Mouse (Mus musculus) G1E (cell line): ENCODE measurements around the gene Icosl. TPM values are rescaled to one million over a fixed set of nuclear protein-coding genes. Genes with fewer than 3 reads are reported as not detected.
"Not testable (repeated sequence)": the region's sequence is repeated elsewhere in the genome, so short reads cannot be mapped to it uniquely, and the experiment has no call there.

Experiments used
- ATAC-seq: 2 replicates; pipeline ENCODE4 v1.8.0; 2016; ENCODE audit warnings: mild to moderate bottlenecking; ENCODE audit not compliant: insufficient number of reproducible peaks, poor library complexity, low FRiP score, severe bottlenecking; ENCODE audit errors: extremely low read depth
- DNase-seq: peaks from one replicate; pipeline ENCODE4 v3.0.0; 2012; ENCODE audit warnings: low spot score
- H3K27me3 ChIP-seq: 2 replicates; pipeline ENCODE4 v1.6.1; 2012; ENCODE audit warnings: mild to moderate bottlenecking, low read length, inconsistent platforms; ENCODE audit not compliant: insufficient read depth
- H3K36me3 ChIP-seq: replicated peaks from 2 replicates; pipeline ENCODE3; 2012; ENCODE audit warnings: mild to moderate bottlenecking, inconsistent platforms
- H3K4me1 ChIP-seq: 2 replicates; pipeline ENCODE4 v1.6.1; 2012; ENCODE audit warnings: low read depth, low read length, inconsistent platforms, mixed read lengths; ENCODE audit not compliant: insufficient read depth
- H3K4me3 ChIP-seq: 2 replicates; pipeline ENCODE4 v1.5.1; 2012; ENCODE audit warnings: low read depth, mild to moderate bottlenecking, inconsistent platforms, low read length, moderate library complexity, mixed read lengths
- H3K9me3 ChIP-seq: replicated peaks from 2 replicates; pipeline ENCODE4 v1.6.1; 2012; ENCODE audit warnings: inconsistent platforms
- CTCF ChIP-seq: IDR thresholded peaks from 2 replicates; pipeline ENCODE4 v1.5.1; 2012; ENCODE audit warnings: low read depth, low read length, inconsistent platforms, mixed read lengths
- GATA1 ChIP-seq: IDR thresholded peaks from 2 replicates; pipeline ENCODE4 v1.6.1; 2012; ENCODE audit warnings: borderline replicate concordance, low read length, inconsistent platforms, mixed read lengths
- GATA2 ChIP-seq: IDR thresholded peaks from 2 replicates; pipeline ENCODE4 v1.6.1; 2012; ENCODE audit warnings: low read depth, low read length, inconsistent platforms, borderline replicate concordance
- POLR2AphosphoS5 ChIP-seq: IDR thresholded peaks from 2 replicates; pipeline ENCODE4 v1.6.1; 2012; ENCODE audit warnings: low read depth, low read length, inconsistent platforms; ENCODE audit not compliant: insufficient replicate concordance
- TAL1 ChIP-seq: conservative IDR thresholded peaks from 2 replicates; pipeline ENCODE4 v1.6.1; 2012; ENCODE audit warnings: low read depth, low read length, inconsistent platforms, mixed read lengths
- polyA plus RNA-seq: library from polyadenylated mRNA; stranded (reverse); fragments of >175 nt; gene quantifications from 2 replicates; pipeline ENCODE4 v1.2.3, GENCODE M21; 2012
- total RNA-seq, 2 experiments: library from RNA; stranded (forward) in 1 of 2; stranded (reverse) in 1 of 2; fragments of 200-1000 nt in 1 of 2; fragments of >200 nt in 1 of 2; fragmentation: Nextera tagmentation in 1 of 2; gene quantifications; 2 replicates each; pipeline ENCODE4 v1.2.3; 2014 to 2017

Icosl gene
- total and polyA plus RNA-seq, 3 experiments, result 0.22 TPM; not detected in 2

DNA sequence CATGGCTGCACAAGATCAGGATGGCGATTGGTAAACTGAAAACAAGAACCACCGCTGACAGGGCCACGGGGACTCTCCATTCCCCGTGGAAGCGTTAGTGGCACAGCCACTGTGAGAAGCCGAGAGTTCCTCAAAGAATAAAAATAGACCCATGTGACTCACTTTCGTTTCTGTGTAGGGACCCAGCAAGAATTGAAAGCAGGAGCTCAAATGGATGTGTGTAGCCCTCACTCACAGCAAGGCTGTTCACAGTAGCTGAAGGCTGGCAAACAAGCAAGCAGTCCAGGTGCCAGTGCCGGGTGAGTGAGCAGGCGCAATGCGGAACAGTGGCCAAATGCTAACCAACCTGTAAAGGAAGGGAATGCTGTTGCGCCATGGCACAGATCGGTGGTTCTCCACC is 36.4 kb downstream of the Icosl start:
- TF ChIP-seq GATA2, result no peak
- TF ChIP-seq POLR2AphosphoS5, result no peak
- no peak for TF ChIP-seq CTCF
- TF ChIP-seq GATA1, result no peak
- TF ChIP-seq TAL1, result no peak
- Histone ChIP-seq H3K36me3 (no peaks in the 10 kb centered on the region), H3K9me3 (no peaks in the 10 kb centered on the region), H3K4me1 (no peaks in the 10 kb centered on the region), H3K27me3 (peaks cover 2% of the 10 kb centered on the region; the same call in 1 of the 2 replicates), H3K4me3 (no peak overlapping the region)
- no peak for DNase-seq
- no peak for ATAC-seq

DNA sequence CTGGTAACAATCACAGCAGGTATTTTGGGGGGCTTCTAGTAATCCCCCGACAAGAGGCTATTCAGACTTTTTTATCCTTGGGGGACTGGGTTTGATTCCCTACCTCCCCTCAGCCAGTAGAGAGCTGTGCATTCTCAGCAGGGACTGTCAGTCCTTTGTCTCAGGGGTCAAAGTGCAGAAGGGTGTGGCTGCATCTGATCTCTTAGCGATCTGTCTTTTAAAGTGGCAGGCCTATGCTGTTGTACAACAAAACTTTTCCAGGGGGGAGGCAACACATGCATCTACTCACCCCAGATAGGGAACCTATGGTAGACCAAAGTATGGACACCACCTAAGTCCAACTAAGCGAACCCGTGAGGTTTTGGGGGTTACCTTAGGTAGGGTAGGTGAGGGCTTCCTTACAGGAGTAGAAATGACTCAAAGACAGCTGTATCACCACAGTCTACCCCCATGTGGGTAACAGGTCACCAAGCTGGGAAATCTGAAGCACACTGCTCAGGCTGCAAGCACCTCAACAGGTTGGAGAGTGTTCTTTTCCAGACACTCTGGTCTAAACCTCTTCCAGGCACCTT is 45.5 kb downstream of the Icosl start:
- ATAC-seq, result no peak
- Histone ChIP-seq H3K4me1 (no peaks in the 10 kb centered on the region), H3K4me3 (no peak overlapping the region), H3K27me3 (no peaks in the 10 kb centered on the region), H3K36me3 (no peaks in the 10 kb centered on the region), H3K9me3 (no peaks in the 10 kb centered on the region)
- DNase-seq, result no peak
- TF ChIP-seq POLR2AphosphoS5, result no peak
- TF ChIP-seq TAL1, result no peak
- no peak for TF ChIP-seq GATA2
- no peak for TF ChIP-seq CTCF
- TF ChIP-seq GATA1, result no peak

DNA sequence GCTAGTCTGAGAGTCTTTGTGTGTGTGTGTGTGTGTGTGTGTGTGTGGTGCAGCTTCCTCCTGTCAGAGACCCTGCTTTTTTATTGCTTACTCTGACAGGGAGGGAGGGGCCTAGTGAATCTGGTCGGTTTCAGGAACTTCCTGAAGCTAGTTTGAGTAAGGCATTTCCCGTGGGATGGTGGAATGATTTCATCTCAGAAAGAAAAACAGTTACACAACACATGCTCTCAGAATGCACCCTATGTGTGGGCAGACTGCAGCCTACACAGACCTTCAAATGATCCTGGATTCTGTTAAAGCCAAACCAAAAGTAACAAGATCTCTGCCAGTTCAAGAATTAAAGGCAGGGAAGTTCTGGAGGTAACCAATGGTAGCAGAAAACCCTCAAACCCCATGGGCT is 46.1 kb downstream of the Icosl start:
- Histone ChIP-seq H3K4me3 (no peak overlapping the region), H3K27me3 (no peaks in the 10 kb centered on the region), H3K4me1 (no peaks in the 10 kb centered on the region), H3K36me3 (no peaks in the 10 kb centered on the region), H3K9me3 (no peaks in the 10 kb centered on the region)
- TF ChIP-seq POLR2AphosphoS5, result no peak
- no peak for TF ChIP-seq CTCF
- no peak for TF ChIP-seq TAL1
- no peak for TF ChIP-seq GATA1
- DNase-seq (no peak), ATAC-seq (no peak)

DNA sequence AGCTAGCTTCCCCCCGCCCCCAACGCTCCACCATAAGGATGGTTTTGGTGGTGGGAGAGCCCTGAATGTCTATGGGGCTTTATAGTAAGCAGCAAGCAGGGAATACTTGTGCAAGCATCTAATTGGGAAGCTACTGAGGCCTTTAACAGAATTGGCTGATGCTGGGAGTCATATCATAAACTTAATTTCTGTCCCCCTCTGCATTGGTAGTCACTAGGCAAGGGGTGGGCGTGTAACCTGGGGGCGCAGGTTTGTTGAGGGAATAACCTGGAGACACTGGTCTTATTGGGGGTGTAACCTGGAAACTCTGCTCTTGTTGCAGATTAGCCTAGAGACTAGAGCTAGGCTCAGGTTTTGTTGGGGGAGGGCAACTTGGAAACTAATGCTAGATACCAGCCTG is 50.3 kb downstream of the Icosl start:
- DNase-seq (no peak), ATAC-seq (no peak)
- no peak overlapping the region for H3K4me3 ChIP-seq
- TF ChIP-seq GATA2 (no peak), GATA1 (no peak)
- H3K36me3 ChIP-seq, result no peaks in the 10 kb centered on the region
- no peaks in the 10 kb centered on the region for H3K9me3 ChIP-seq
- H3K4me1 ChIP-seq, result no peaks in the 10 kb centered on the region
- no peaks in the 10 kb centered on the region for H3K27me3 ChIP-seq

DNA sequence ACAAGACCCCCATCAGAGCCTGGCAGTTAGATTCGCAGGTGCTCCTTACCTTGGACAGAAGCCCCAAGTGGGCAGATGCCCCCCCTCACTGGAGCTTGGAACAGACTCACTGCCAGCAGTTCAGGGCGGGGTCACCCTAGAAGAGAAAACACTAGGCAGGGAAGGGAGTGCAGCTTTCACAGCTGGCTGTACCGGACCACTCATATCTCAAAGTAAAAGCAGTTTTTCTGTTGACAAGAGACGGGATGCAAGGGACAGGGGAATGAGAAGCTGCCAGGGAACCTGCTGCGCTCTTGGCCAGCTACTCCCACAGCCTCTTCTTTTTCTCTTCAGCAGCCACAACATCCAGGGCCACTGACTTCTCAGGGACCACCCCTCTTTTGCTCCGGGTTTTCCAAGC is 55.0 kb downstream of the Icosl start:
- not testable (repeated sequence) for H3K27me3 ChIP-seq, H3K4me1 ChIP-seq, H3K4me3 ChIP-seq, DNase-seq, H3K36me3 ChIP-seq, H3K9me3 ChIP-seq, ATAC-seq

DNA sequence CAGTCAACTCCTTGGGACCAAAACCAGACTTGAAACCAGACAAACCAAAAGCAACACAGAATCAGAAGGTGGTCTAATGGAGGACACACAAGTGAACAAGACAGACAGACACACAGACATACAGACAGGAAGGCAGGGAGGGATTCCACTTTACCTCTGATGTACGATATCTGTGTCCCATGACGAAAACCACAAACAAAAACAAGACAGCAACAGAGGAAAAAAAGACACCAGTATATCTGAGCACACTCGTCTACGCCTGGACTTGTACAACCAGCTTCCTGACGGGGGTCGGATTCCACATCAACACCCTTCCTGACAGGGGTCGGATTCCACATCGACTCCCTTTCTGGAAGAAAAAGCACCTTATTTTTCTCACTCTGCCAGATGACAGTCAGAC is 56.0 kb downstream of the Icosl start:
- H3K27me3 ChIP-seq, DNase-seq, H3K4me1 ChIP-seq, H3K4me3 ChIP-seq, H3K36me3 ChIP-seq, H3K9me3 ChIP-seq, ATAC-seq: not testable (repeated sequence)

DNA sequence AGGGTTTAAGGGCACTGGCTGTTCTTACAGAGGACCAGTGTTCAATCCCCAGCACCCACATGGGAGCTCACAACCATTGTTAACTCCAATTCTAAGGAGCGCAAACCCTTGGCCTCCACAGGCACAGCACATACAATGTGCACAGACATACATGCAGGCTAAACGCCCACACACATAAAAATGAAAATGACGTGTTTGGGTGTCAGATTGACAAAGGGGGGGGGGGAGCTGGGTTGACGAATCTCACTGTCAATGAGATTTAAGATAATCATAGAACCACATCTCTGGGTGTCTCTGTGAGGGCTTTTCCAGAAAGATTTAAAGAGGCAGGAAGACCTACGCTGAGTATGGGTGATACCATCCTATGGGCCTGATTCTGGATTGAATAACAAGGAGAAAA is 57.2 kb downstream of the Icosl start:
- DNase-seq (no peak), ATAC-seq (no peak)
- TF ChIP-seq POLR2AphosphoS5 (no peak), TAL1 (no peak)
- Histone ChIP-seq H3K9me3 (no peaks in the 10 kb centered on the region), H3K27me3 (peaks cover 9% of the 10 kb centered on the region), H3K4me3 (no peak overlapping the region), H3K36me3 (no peaks in the 10 kb centered on the region), H3K4me1 (no peaks in the 10 kb centered on the region)
